Mouse (Mus musculus): ENCODE data around the gene Scrn1. TPM values are rescaled to one million over a fixed set of nuclear protein-coding genes. Genes with fewer than 3 reads are reported as not detected.

Scrn1 gene
- polyA plus RNA-seq, 1 experiment from 2014 or later = 4.7 TPM

- no peak overlapping the region for H3K9ac ChIP-seq (ENCODE audit: low read depth, low read length)
- H3K27ac ChIP-seq (ENCODE audit: low read length) = no peak overlapping the region
- WGBS = 88% methylated on average over 2 of the region's 2 CpGs
- H3K36me3 ChIP-seq (ENCODE audit: control insufficient read depth, insufficient read depth, low read length) = no peaks in the 10 kb centered on the region
- H3K9me3 ChIP-seq (ENCODE audit: control insufficient read depth, low read length) = no peaks in the 10 kb centered on the region
- H3K4me2 ChIP-seq (ENCODE audit: low read depth, low read length) = no peak overlapping the region
- no peak overlapping the region for H3K4me3 ChIP-seq (ENCODE audit: low read length)
- no peaks in the 10 kb centered on the region for H3K4me1 ChIP-seq (ENCODE audit: control insufficient read depth, insufficient read depth, low read length)
- no peaks in the 10 kb centered on the region for H3K27me3 ChIP-seq (replicated peaks; ENCODE audit: control insufficient read depth, insufficient read depth, low read length)
- no peak for ATAC-seq
Observed at GRCm38 (mm10) chr6:54516512-54517134, 49.7 kb downstream of the Scrn1 start.

DNA sequence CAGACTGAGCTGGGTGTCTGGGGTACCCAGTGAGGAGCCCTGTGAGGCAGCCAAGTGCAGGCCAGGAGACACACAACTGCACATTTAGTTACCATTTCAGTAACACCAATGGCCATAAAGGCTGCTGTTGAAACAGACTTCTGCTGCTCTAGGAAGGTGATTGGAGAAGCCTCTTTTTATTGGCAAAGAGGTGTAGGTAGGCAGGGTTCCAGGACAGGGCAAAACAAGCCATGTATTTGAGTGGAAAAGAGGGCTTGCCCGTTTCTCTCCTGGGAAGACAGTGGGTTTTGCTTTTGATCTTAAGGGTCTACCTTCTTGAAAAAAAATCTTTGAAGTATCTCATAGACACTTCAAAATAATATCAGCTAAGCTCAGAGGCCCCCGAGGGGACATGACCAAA, 54.0 kb downstream of the Scrn1 start:
- Histone ChIP-seq H3K4me2 (ENCODE audit: low read depth, low read length) (no peak overlapping the region), H3K9me3 (ENCODE audit: control insufficient read depth, low read length) (no peaks in the 10 kb centered on the region), H3K4me3 (ENCODE audit: low read length) (no peak overlapping the region), H3K27me3 (replicated peaks; ENCODE audit: control insufficient read depth, insufficient read depth, low read length) (no peaks in the 10 kb centered on the region), H3K9ac (ENCODE audit: low read depth, low read length) (no peak overlapping the region), H3K4me1 (ENCODE audit: control insufficient read depth, insufficient read depth, low read length) (no peaks in the 10 kb centered on the region), H3K36me3 (ENCODE audit: control insufficient read depth, insufficient read depth, low read length) (no peaks in the 10 kb centered on the region), H3K27ac (ENCODE audit: low read length) (no peak overlapping the region)
- WGBS = 71% methylated on average over 2 of the region's 2 CpGs
- no peak for ATAC-seq

GRCm38 (mm10) chr6:54509264-54509663, 57.0 kb downstream of the Scrn1 start:
- H3K36me3 ChIP-seq (ENCODE audit: control insufficient read depth, insufficient read depth, low read length) = no peaks in the 10 kb centered on the region
- WGBS = 92% methylated on average over 13 of the region's 13 CpGs
- H3K9me3 ChIP-seq (ENCODE audit: control insufficient read depth, low read length) = no peaks in the 10 kb centered on the region
- no peak overlapping the region for H3K4me2 ChIP-seq (ENCODE audit: low read depth, low read length)
- no peaks in the 10 kb centered on the region for H3K4me1 ChIP-seq (ENCODE audit: control insufficient read depth, insufficient read depth, low read length)
- no peaks in the 10 kb centered on the region for H3K27me3 ChIP-seq (replicated peaks; ENCODE audit: control insufficient read depth, insufficient read depth, low read length)
- ATAC-seq = no peak
- H3K9ac ChIP-seq (ENCODE audit: low read depth, low read length) = no peak overlapping the region
- no peak overlapping the region for H3K4me3 ChIP-seq (ENCODE audit: low read length)
- no peak overlapping the region for H3K27ac ChIP-seq (ENCODE audit: low read length)

DNA sequence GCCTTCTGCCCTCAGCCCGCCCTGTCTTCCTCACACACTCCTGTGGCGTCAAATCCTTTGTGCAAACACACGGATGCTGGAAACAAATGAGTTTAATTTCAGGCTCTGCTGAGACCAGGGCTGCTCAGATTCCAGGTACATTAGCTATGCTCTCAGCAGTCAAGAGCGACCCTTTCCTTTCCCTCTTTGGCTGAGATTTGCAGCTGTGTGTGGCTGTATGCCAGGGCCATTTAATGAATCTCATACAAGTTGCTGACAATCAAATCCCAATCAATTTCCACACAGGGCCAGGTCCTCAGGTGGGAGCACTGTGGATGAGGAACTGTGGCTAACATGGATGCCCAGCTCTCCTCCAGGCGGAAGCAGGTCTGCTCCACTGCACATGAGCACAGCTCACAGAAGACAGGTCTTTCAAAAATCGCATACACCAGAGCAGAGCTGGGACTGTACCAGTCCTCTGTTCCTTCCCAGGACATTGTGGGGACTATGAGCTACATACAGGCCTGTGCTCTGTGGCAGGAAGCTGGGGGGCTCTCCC, 58.0 kb downstream of the Scrn1 start:
- no peaks in the 10 kb centered on the region for H3K9me3 ChIP-seq (ENCODE audit: control insufficient read depth, low read length)
- no peaks in the 10 kb centered on the region for H3K4me1 ChIP-seq (ENCODE audit: control insufficient read depth, insufficient read depth, low read length)
- ATAC-seq = no peak
- H3K36me3 ChIP-seq (ENCODE audit: control insufficient read depth, insufficient read depth, low read length) = no peaks in the 10 kb centered on the region
- H3K9ac ChIP-seq (ENCODE audit: low read depth, low read length) = no peak overlapping the region
- no peak overlapping the region for H3K27ac ChIP-seq (ENCODE audit: low read length)
- no peaks in the 10 kb centered on the region for H3K27me3 ChIP-seq (replicated peaks; ENCODE audit: control insufficient read depth, insufficient read depth, low read length)
- no peak overlapping the region for H3K4me3 ChIP-seq (ENCODE audit: low read length)
- no peak overlapping the region for H3K4me2 ChIP-seq (ENCODE audit: low read depth, low read length)
- 58% methylated on average over 6 of the region's 6 CpGs for WGBS

DNA sequence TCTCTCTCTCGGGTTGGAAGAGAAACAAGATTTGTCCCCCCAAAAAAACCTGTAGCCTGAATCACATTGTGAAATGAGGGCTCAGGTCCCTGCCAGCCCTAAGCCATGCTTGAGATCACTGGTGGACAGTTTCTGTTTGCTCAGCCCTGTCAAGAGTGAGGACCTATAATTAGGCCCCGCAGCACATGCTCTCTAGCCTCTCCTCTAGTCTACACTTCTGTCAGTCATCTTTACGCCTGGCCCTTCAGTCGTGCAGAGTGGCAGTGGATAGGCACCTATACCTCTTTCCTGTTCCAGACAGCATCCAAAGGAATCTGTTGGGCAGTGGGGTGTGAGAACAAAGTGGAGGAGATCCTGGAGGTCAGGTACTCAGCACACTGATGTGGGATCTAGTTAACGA, 58.5 kb downstream of the Scrn1 start:
- Histone ChIP-seq H3K9me3 (ENCODE audit: control insufficient read depth, low read length) (no peaks in the 10 kb centered on the region), H3K27me3 (replicated peaks; ENCODE audit: control insufficient read depth, insufficient read depth, low read length) (no peaks in the 10 kb centered on the region), H3K4me1 (ENCODE audit: control insufficient read depth, insufficient read depth, low read length) (no peaks in the 10 kb centered on the region), H3K9ac (ENCODE audit: low read depth, low read length) (no peak overlapping the region), H3K36me3 (ENCODE audit: control insufficient read depth, insufficient read depth, low read length) (no peaks in the 10 kb centered on the region), H3K4me3 (ENCODE audit: low read length) (no peak overlapping the region), H3K27ac (ENCODE audit: low read length) (no peak overlapping the region), H3K4me2 (ENCODE audit: low read depth, low read length) (no peak overlapping the region)
- 63% methylated on average over 5 of the region's 5 CpGs for WGBS
- ATAC-seq = no peak

DNA sequence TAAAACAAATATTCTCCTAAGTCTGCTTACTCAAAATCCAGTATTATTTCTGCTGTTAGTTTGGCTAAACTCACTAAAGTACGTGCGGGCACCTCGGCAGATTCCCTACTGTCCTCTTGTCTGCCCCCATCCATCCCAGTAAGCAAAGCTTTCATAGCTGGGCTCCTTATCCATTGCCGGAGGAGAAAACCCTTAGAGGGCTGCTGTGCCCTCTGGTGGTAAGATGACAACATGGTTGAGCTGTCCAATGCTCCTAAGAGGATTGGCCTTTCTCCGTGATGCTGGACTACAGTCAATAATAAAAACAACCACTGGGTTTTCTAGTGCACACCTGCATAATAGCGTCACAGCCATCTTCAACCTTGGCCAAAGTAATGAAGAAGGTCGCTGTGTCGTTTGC, 59.3 kb downstream of the Scrn1 start:
- no peak overlapping the region for H3K4me2 ChIP-seq (ENCODE audit: low read depth, low read length)
- H3K4me3 ChIP-seq (ENCODE audit: low read length) = no peak overlapping the region
- H3K9ac ChIP-seq (ENCODE audit: low read depth, low read length) = no peak overlapping the region
- no peaks in the 10 kb centered on the region for H3K27me3 ChIP-seq (replicated peaks; ENCODE audit: control insufficient read depth, insufficient read depth, low read length)
- no peak overlapping the region for H3K27ac ChIP-seq (ENCODE audit: low read length)
- H3K9me3 ChIP-seq (ENCODE audit: control insufficient read depth, low read length) = no peaks in the 10 kb centered on the region
- H3K36me3 ChIP-seq (ENCODE audit: control insufficient read depth, insufficient read depth, low read length) = no peaks in the 10 kb centered on the region
- H3K4me1 ChIP-seq (ENCODE audit: control insufficient read depth, insufficient read depth, low read length) = no peaks in the 10 kb centered on the region
- 32% methylated on average over 8 of the region's 8 CpGs for WGBS
- 0 out of 2 replicates have a peak, but pooled peaks have one; percentile 38 for ATAC-seq

DNA sequence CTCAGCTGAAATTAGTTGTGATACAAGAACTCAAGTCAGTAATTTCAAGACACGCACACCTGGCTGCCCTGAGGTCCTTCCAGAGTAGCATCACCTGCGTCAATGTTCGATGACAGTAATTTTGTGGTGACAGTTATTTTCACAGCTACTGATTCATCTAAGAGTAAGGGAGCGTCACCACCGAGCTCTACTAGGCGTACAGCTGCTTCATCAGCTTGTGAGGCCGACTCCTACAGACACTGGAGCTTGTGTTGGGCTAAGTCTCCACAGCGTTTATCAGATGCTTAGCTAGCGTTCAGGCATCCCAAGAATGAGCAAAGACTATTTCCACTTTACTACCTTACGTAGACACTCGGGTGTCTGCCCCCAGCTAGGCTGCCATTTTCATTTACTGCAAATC, 60.0 kb downstream of the Scrn1 start:
- no peak overlapping the region for H3K4me3 ChIP-seq (ENCODE audit: low read length)
- no peaks in the 10 kb centered on the region for H3K27me3 ChIP-seq (replicated peaks; ENCODE audit: control insufficient read depth, insufficient read depth, low read length)
- no peak overlapping the region for H3K4me2 ChIP-seq (ENCODE audit: low read depth, low read length)
- WGBS = 79% methylated on average over 11 of the region's 11 CpGs
- no peak overlapping the region for H3K9ac ChIP-seq (ENCODE audit: low read depth, low read length)
- no peaks in the 10 kb centered on the region for H3K4me1 ChIP-seq (ENCODE audit: control insufficient read depth, insufficient read depth, low read length)
- no peaks in the 10 kb centered on the region for H3K9me3 ChIP-seq (ENCODE audit: control insufficient read depth, low read length)
- H3K36me3 ChIP-seq (ENCODE audit: control insufficient read depth, insufficient read depth, low read length) = no peaks in the 10 kb centered on the region
- no peak for ATAC-seq
- no peak overlapping the region for H3K27ac ChIP-seq (ENCODE audit: low read length)

DNA sequence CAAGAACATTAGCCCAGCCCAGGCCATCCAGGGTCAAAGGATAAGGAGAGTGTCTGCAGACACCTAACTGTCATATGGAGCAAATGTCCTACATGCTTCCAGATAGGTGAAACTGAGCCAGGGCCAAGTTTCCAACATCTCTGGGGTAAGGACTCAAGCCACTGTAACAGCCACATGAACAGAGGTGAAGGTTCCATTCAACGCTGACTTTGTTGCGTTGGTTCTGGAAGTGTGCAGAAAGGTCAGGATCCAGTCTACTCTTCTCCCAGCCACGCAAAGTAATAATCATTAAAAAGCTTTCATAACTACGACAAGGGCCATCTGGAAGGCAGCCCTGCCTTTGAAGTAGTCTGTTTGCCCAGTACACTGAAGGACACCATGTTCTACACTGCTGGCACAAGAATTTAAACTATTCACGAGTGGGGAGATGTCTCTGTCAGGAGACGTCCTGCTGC, 63.6 kb downstream of the Scrn1 start:
- Histone ChIP-seq H3K4me3 (ENCODE audit: low read length) (no peak overlapping the region), H3K9ac (ENCODE audit: low read depth, low read length) (no peak overlapping the region), H3K9me3 (ENCODE audit: control insufficient read depth, low read length) (no peaks in the 10 kb centered on the region), H3K36me3 (ENCODE audit: control insufficient read depth, insufficient read depth, low read length) (no peaks in the 10 kb centered on the region), H3K4me2 (ENCODE audit: low read depth, low read length) (no peak overlapping the region), H3K27me3 (replicated peaks; ENCODE audit: control insufficient read depth, insufficient read depth, low read length) (no peaks in the 10 kb centered on the region), H3K27ac (ENCODE audit: low read length) (no peak overlapping the region), H3K4me1 (ENCODE audit: control insufficient read depth, insufficient read depth, low read length) (no peaks in the 10 kb centered on the region)
- no peak for ATAC-seq
- WGBS = 51% methylated on average over 6 of the region's 6 CpGs

GRCm38 (mm10) chr6:54496214-54496613, 70.1 kb downstream of the Scrn1 start:
- Histone ChIP-seq H3K4me2 (ENCODE audit: low read depth, low read length) (no peak overlapping the region), H3K27ac (ENCODE audit: low read length) (no peak overlapping the region), H3K27me3 (replicated peaks; ENCODE audit: control insufficient read depth, insufficient read depth, low read length) (no peaks in the 10 kb centered on the region), H3K9ac (ENCODE audit: low read depth, low read length) (no peak overlapping the region), H3K36me3 (ENCODE audit: control insufficient read depth, insufficient read depth, low read length) (no peaks in the 10 kb centered on the region), H3K4me1 (ENCODE audit: control insufficient read depth, insufficient read depth, low read length) (no peaks in the 10 kb centered on the region), H3K9me3 (ENCODE audit: control insufficient read depth, low read length) (no peaks in the 10 kb centered on the region), H3K4me3 (ENCODE audit: low read length) (no peak overlapping the region)
- no peak for ATAC-seq
- WGBS = 85% methylated on average over 7 of the region's 7 CpGs

All from intestine, embryonic 16.5 days (tissue).